Mouse (Mus musculus) stomach, postnatal 0 days (tissue): ENCODE results near the gene Ccdc96. TPM values are rescaled to one million over a fixed set of nuclear protein-coding genes. Genes with fewer than 3 reads are reported as not detected.

Experiments used
- ATAC-seq: fragments of 200-750 bp; cut with Nextera tagmentation; 2 replicates; pipeline ENCODE4 v1.8.0; 2017; ENCODE audit not compliant: low FRiP score, low TSS enrichment
- DNase-seq: peaks from one replicate; pipeline ENCODE4 v3.0.0-alpha.2; 2016; ENCODE audit warnings: low spot score
- H3K27ac ChIP-seq: fragments of 300-500 bp; sonication (generic); replicated peaks from 2 replicates; pipeline ENCODE4 v1.5.1; 2014; ENCODE audit warnings: mild to moderate bottlenecking, control low read depth
- H3K27me3 ChIP-seq: fragments of 300-500 bp; sonication (generic); 2 replicates; pipeline ENCODE4 v1.6.1; 2014; ENCODE audit warnings: low read length; ENCODE audit not compliant: control insufficient read depth, insufficient read depth
- H3K36me3 ChIP-seq: fragments of 300-500 bp; sonication (generic); 2 replicates; pipeline ENCODE4 v1.6.1; 2014; ENCODE audit warnings: low read length, mixed read lengths; ENCODE audit not compliant: control insufficient read depth, insufficient read depth
- H3K4me1 ChIP-seq: fragments of 300-500 bp; sonication (generic); replicated peaks from 2 replicates; pipeline ENCODE4 v1.6.1; 2014; ENCODE audit warnings: antibody characterized with exemption; ENCODE audit not compliant: control insufficient read depth, insufficient read depth
- H3K4me2 ChIP-seq: fragments of 300-500 bp; sonication (generic); replicated peaks from 2 replicates; pipeline ENCODE4 v1.6.1; 2014; ENCODE audit warnings: low read depth, mild to moderate bottlenecking, control low read depth, moderate library complexity
- H3K4me3 ChIP-seq: fragments of 300-500 bp; sonication (generic); 2 replicates; pipeline ENCODE4 v1.5.1; 2014; ENCODE audit warnings: low read depth, low read length, control low read depth
- H3K9ac ChIP-seq: fragments of 300-500 bp; sonication (generic); 2 replicates; pipeline ENCODE4 v1.6.1; 2014; ENCODE audit warnings: mild to moderate bottlenecking, low read length, control low read depth, mixed read lengths
- H3K9me3 ChIP-seq: fragments of 300-500 bp; sonication (generic); 2 replicates; pipeline ENCODE4 v1.6.1; 2016; ENCODE audit warnings: low read length; ENCODE audit not compliant: control insufficient read depth
- CTCF ChIP-seq: IDR thresholded peaks from 2 replicates; pipeline ENCODE4 v1.5.1; 2016; ENCODE audit warnings: antibody characterized with exemption, low read depth, mild to moderate bottlenecking, moderate library complexity
- EP300 ChIP-seq: optimal IDR thresholded peaks from 2 replicates; pipeline ENCODE3; 2016; ENCODE audit warnings: antibody characterized with exemption
- WGBS: fragments of 180-500 bp; shearing (Covaris S2); extraction: QIAGEN DNeasy Blood & Tissue Kit; methylation state at CpG from one replicate; pipeline ENCODE4 v1.1.7; 2014; 5-methylcytosine and 5-hydroxymethylcytosine counted together
- polyA plus RNA-seq: library from polyadenylated mRNA; unstranded; fragments of >200 nt; fragmentation: Nextera tagmentation; extraction: Ambion mirVana; gene quantifications from 2 replicates; pipeline ENCODE4 v1.2.1, GENCODE M21; 2015

Ccdc96 gene
- polyA plus RNA-seq, 1 experiment from 2014 or later, result 0.21 TPM

DNA sequence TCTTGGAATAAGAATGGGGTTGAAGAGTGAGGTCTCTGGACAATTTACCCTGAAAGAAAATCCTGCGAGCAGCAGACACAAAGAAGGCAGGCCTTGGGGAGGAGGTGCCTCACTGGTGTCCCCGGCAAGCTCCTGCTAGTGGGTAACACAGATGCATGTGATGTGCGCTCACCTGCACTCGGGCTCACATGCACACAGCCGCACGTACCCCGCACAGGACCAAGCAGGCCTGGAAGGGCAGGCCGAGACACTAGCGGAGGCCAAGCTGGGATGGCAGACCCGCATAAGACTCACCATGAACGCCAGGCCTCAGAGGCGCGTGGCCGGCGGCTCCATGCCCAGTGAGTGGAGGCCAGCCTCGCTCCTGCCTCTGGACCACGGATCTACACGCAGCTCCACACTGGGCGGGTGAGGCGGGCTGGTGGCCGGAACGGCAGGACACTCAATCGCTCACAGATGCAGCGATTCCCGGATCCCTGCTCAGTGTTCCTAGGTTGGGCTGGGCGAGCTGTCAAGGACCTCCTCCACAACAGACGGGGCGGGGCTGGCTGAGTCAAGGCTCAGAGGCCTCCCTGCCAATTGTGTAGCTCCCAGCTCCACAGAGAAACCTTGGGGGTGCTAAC is 45.9 kb downstream of the Ccdc96 start:
- Histone ChIP-seq H3K9me3 (no peaks in the 10 kb centered on the region), H3K4me1 (peaks cover 7% of the 10 kb centered on the region), H3K9ac (peak overlapping the region; percentile 77), H3K4me3 (peak overlapping the region; percentile 74), H3K27ac (peak overlapping the region; percentile 79), H3K4me2 (peak overlapping the region; percentile 90), H3K27me3 (no peaks in the 10 kb centered on the region), H3K36me3 (no peaks in the 10 kb centered on the region)
- DNase-seq, result peak; percentile 98
- ATAC-seq, result peak; percentile 97
- TF ChIP-seq CTCF (no peak), EP300 (no peak)
- WGBS, result under 1% methylated on average over 28 of the region's 28 CpGs

DNA sequence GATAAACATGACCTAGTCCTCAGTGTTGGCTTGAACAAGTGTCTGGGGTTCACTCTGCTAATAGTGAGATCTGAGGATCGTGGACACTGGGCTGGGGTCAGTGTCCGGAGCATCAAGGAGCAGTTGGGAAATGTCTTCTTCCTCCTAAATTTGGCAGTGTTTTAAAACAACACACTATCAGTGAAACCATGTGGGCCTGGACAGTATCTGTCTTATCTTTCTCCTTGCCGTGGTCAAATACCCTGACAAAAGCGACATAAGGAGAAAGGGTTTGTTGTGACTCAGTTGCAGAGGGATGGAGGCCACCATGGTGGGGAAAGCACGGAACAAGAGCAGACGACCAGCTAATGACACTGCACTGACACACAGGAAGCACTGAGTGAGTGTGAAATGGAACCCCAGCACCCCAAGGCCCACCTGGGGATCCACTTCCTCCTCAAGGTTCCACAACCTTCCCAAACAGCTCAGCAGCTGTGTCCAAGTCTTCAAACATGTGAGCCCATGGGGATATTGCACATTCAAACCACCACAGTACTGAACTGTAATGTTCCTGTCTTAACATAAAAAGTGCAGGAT is 50.2 kb downstream of the Ccdc96 start:
- DNase-seq, result no peak
- 78% methylated on average over 6 of the region's 6 CpGs for WGBS
- Histone ChIP-seq H3K4me3 (no peak overlapping the region), H3K27me3 (no peaks in the 10 kb centered on the region), H3K9ac (no peak overlapping the region), H3K27ac (no peak overlapping the region), H3K4me2 (no peak overlapping the region), H3K4me1 (peaks cover 1% of the 10 kb centered on the region), H3K36me3 (no peaks in the 10 kb centered on the region), H3K9me3 (no peaks in the 10 kb centered on the region)
- no peak for ATAC-seq
- TF ChIP-seq CTCF, result no peak
- no peak for TF ChIP-seq EP300

DNA sequence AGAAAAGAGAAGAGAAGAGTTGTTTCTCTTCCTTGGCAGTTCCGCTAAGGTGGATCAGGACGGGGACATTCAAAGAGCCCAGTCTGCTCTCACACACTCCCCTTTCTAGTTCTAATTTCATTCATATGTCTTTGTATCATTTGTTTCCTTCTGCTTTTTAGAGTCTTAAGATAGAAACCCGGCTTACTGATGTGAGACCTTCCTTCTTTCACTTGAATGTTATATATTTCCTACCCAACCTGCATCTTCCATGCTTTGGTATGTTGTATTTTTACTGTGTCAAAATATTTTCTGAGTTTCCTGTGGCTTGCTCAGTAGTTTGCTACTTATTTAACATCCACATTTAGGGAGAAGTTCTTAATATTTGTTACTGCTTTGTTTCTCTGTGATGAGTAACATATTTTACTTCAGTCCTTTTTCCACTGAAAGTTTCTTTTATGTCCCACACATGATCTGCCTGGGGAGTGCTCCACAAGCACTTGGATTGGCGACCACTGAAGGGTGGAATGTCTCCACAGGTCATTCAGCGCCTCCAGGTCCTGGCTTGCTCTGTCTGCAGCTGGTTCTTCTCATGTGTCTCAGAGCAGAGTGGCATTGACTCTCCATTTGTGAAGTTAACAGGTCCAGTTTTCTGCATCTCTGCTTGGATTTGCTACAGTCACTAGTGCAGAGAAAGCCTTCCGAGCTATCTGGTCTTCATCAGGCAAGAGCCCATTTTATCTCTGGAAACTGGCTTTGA is 51.2 kb downstream of the Ccdc96 start:
- H3K4me3 ChIP-seq, result no peak overlapping the region
- H3K4me2 ChIP-seq, result no peak overlapping the region
- no peaks in the 10 kb centered on the region for H3K27me3 ChIP-seq
- TF ChIP-seq CTCF (no peak), EP300 (no peak)
- no peaks in the 10 kb centered on the region for H3K9me3 ChIP-seq
- no peaks in the 10 kb centered on the region for H3K4me1 ChIP-seq
- no peaks in the 10 kb centered on the region for H3K36me3 ChIP-seq
- DNase-seq (no peak), ATAC-seq (no peak)
- WGBS, result 76% methylated on average over 6 of the region's 6 CpGs
- H3K27ac ChIP-seq, result no peak overlapping the region
- H3K9ac ChIP-seq, result no peak overlapping the region

GRCm38 (mm10) chr5:36536424-36536823 is 52.0 kb downstream of the Ccdc96 start:
- ATAC-seq (no peak), DNase-seq (no peak)
- Histone ChIP-seq H3K27ac (no peak overlapping the region), H3K4me1 (no peaks in the 10 kb centered on the region), H3K9me3 (no peaks in the 10 kb centered on the region), H3K36me3 (no peaks in the 10 kb centered on the region), H3K4me2 (no peak overlapping the region), H3K27me3 (no peaks in the 10 kb centered on the region), H3K9ac (no peak overlapping the region), H3K4me3 (no peak overlapping the region)
- WGBS, result 86% methylated on average over 3 of the region's 3 CpGs
- TF ChIP-seq CTCF (no peak), EP300 (no peak)

Other genes starting within 250 kb of the Ccdc96 start
- 3.1 and 4.2 TPM in 2 replicates for gene Sorcs2, start 86.4 kb upstream of the Ccdc96 start, polyA plus RNA-seq
- 54.1 and 56.5 TPM in 2 replicates for gene Grpel1, start 19.6 kb upstream of the Ccdc96 start, polyA plus RNA-seq
- gene Tada2b, start 303 bp upstream of the Ccdc96 start, polyA plus RNA-seq, result 1.5 and 1.8 TPM in 2 replicates
- 22.1 and 22.8 TPM in 2 replicates for gene Tbc1d14, start 108.7 kb downstream of the Ccdc96 start, polyA plus RNA-seq
- gene D5Ertd579e, start 211.4 kb downstream of the Ccdc96 start, polyA plus RNA-seq, result 21.5 and 22.7 TPM in 2 replicates